Mouse (Mus musculus): ENCODE measurements around the gene Pdcd2. TPM values are rescaled to one million over a fixed set of nuclear protein-coding genes. Genes with fewer than 3 reads are reported as not detected.

Pdcd2 gene
- total RNA-seq, 2 experiments from 2014 or later: 79.9 to 93.2 TPM

GRCm38 (mm10) chr17:15499656-15500394 is 27.3 kb downstream of the Pdcd2 start, which contains the start of the genes Psmb1 and Tbp:
TSS of gene Psmb1 (minus strand) at chr17:15499751.
TSS of gene Tbp (plus strand) at chr17:15499888.
- peak; percentile 86 for ATAC-seq (replicated peaks; ENCODE audit: poor library complexity)

GRCm38 (mm10) chr17:15498753-15499113 is 28.4 kb downstream of the Pdcd2 start:
- ATAC-seq (replicated peaks; ENCODE audit: poor library complexity): no peak

- peak; percentile 81 for ATAC-seq (replicated peaks; ENCODE audit: poor library complexity)
Observed at GRCm38 (mm10) chr17:15497882-15498752, 29.0 kb downstream of the Pdcd2 start.

- ATAC-seq (replicated peaks; ENCODE audit: poor library complexity): no peak
Observed at GRCm38 (mm10) chr17:15490542-15490941, 36.6 kb downstream of the Pdcd2 start.

- peak; percentile 46 for ATAC-seq (replicated peaks; ENCODE audit: poor library complexity)
Observed at GRCm38 (mm10) chr17:15472671-15473070, 54.4 kb downstream of the Pdcd2 start.

Other genes starting within 250 kb of the Pdcd2 start
- gene Dll1, start 150.4 kb downstream of the Pdcd2 start, total RNA-seq (2015): not detected in 2 replicates
- 0.24 TPM in 1 of 2 replicates, not detected in the other for gene Dll1, start 150.4 kb downstream of the Pdcd2 start, total RNA-seq (2017)
- 9.7 and 13.1 TPM in 2 replicates for gene Fam120b, start 131.1 kb downstream of the Pdcd2 start, total RNA-seq (2015)
- gene Fam120b, start 131.1 kb downstream of the Pdcd2 start, total RNA-seq (2017): 12.2 and 13.4 TPM in 2 replicates
- 151 and 162 TPM in 2 replicates for gene Psmb1, start 27.6 kb downstream of the Pdcd2 start, total RNA-seq (2015)
- 167 and 190 TPM in 2 replicates for gene Psmb1, start 27.6 kb downstream of the Pdcd2 start, total RNA-seq (2017)
- gene Tbp, start 27.4 kb downstream of the Pdcd2 start, total RNA-seq (2015): 83.4 and 106 TPM in 2 replicates
- 43.5 and 58.8 TPM in 2 replicates for gene Tbp, start 27.4 kb downstream of the Pdcd2 start, total RNA-seq (2017)
- gene Prdm9, start 37.1 kb upstream of the Pdcd2 start, total RNA-seq (2015): 2.1 and 3.2 TPM in 2 replicates
- 1.3 and 5.2 TPM in 2 replicates for gene Prdm9, start 37.1 kb upstream of the Pdcd2 start, total RNA-seq (2017)
- gene Chd1, start 177.7 kb upstream of the Pdcd2 start, total RNA-seq (2015): 40.4 and 47.2 TPM in 2 replicates
- 59.2 and 68.7 TPM in 2 replicates for gene Chd1, start 177.7 kb upstream of the Pdcd2 start, total RNA-seq (2017)